Mouse (Mus musculus) megakaryocyte, embryonic 14.5 days (primary cell): ENCODE results near the gene Sipa1l3.

Experiments
- FLI1 ChIP-seq: IDR thresholded peaks from 2 replicates; pipeline ENCODE4 v1.6.1; 2012; ENCODE audit warnings: low read length, inconsistent platforms, mixed read lengths
- GATA1 ChIP-seq: IDR thresholded peaks from 3 replicates; pipeline ENCODE4 v1.6.1; 2012; ENCODE audit warnings: mixed read lengths, low read length, inconsistent platforms, borderline replicate concordance

- TF ChIP-seq GATA1 (no peak), FLI1 (no peak)
These were observed 125.1 kb downstream of the Sipa1l3 start for GRCm38 (mm10) chr7:29393292-29393691.
